Mouse (Mus musculus) ovary, postnatal 36 days (tissue): ENCODE data around the gene Pccb.

ENCODE experiments used
- DNase-seq: peaks from one replicate; pipeline ENCODE4 v3.0.0; 2022; ENCODE audit warnings: low spot score, mixed read lengths

The Pccb gene

DNA sequence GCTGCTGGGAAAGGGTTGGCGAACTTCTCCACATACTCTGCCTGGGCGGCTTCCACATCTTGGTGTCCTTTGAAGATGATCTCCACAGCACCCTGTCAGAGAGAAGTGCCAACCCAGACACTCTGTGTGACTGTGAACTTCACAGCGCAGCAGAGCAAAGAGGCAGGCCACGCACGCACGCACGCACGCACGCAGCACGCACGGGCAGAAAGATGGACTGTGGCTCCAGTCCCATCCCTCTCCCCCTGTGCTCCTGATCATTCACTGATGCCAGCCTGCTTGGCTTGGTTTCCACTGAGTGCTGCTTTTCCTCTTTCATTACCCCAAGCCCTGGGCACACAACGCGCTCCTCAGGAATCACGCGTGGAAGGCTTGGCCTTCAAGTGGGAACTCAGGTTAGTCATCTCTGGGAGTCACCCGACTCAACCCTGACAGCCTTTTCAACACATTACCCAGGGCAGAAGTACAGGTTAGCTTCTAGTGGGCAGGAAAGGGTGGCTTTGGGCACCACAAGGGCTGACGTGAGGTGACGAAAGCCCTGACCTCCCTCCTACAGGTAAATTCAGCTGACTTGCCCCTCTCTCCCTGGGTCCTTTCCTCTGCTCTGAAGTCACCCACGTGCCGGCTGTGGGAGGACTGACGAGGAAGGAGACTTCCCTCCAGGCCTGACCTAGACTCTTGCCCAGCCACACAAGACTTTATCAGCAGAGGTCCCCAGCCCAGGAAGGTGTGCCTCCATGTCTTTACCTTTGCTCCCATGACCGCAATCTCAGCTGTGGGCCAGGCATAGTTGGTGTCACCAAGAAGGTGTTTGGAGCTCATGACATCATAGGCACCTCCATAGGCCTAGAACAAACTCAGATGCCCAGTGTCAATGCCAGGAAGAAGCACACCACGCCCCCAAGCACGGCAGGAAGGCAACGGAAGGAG lies 50.1 kb downstream of the Pccb start:
- no peak for DNase-seq

DNA sequence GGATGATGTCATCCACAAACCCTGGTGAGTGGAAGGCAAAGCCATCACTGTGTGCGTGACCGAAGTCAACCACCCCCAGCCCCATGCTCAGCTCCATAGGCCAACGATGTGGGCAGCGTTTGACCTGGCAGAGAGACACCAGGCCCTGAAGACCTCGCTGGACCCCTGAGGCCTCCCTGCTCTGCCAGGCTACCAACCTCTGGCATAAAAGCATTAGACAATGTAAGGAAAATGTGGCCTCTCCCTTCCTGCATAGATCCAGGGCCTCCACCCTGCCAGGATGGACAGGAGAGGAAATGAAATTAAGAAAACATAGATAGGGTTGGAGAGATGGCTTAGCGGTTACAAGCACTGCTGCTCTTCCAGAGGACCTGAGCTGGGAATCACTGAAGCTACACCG lies 51.9 kb downstream of the Pccb start:
- DNase-seq = no peak

DNA sequence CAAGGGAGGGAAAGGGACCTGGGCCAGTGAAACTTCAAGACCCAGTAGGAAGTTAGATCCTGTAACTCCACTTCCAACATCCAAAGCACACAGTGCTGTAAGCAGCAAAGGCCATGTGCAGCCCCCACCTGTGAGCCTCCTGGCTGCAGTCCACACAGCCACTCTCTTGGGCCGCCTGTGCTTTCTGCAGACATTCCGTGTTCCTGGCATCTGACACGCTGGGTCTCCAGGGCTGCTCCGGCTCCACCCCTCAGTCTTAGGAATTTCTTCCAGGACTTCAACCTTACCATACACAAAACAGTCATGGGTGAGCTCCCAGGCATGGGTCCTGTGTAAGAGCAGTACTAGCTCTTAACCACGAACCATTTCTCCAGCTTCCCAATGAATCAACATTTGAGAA lies 55.4 kb downstream of the Pccb start:
- DNase-seq = no peak

DNA sequence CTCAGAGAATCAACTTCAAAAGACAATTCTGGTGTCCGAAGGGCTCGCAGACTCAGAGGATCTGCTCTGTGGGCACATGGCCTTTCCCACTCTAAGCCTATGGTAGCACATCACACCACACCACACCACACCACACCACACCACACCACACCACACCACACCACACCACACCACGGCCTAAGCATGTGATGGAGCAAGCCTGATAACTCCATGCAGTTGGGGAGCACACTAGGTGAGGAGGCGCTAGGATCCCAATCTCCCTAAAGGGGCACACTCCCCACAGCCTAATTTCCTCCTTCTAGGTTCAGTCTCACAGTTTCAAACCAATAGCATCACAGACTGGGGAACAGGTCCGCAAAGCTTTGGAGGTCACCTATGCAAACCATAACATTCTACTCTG lies 56.0 kb downstream of the Pccb start:
- no peak for DNase-seq

DNA sequence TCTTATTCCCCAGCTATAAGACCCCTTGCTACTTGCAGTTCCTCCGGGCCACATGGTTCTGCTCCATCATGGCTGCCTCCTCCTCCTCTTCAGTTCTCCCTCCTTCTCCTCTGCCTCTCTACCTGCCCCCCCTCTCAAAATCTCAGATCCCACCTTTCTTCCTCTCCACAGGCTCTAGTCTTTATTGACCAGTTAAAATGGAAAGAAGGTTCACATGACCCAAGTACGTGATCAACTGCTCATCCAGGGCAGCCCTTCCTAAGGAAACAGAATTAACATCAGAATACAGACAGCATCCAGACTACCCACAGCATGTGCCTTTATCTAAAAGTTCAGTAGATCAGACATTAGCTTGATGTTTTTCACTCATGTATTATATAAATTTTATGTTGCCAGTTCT lies 65.2 kb downstream of the Pccb start:
- DNase-seq = no peak

DNA sequence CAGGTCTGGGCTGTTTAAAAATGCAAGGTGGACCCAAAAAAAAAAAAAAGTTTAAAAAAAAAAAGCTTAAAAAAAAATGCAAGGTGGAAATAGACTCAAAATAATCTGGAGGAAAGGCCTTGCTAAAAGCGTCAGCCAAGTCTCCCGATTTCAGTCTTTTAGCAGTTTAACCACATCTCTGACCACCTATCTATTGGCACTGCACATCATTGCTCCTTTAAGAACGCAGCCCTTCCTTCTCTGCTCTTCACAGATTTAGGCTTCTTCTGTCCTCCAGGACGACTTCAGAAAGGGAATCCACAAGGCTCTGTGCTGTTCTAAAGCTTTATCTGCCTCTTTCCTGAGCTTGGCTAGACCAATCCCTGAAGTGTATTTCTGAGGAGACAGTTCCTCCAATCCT lies 70.6 kb downstream of the Pccb start:
- DNase-seq = no peak

DNA sequence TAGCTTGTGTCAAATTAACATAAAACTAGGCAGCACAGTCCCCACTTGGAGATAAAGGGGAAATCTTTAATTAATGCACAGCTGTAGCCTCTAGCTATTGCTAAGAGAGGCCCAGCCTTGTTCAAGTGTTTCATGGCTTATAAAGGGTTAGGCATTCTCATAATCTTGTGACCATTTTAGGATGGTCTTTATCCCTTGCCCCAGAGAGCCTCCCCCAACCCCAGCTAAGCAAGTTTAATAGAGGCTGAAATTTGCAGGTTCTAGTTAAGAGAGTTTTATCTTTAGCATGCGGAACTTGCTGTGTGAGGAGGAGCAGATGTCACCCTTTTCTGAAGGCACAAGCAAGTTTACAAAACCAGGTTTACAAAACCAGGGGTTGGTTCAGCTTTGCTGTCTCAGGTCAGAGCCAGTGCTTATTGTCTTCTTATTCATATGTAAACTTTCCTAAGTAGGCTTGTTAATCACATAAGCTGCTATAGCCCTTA lies 71.2 kb downstream of the Pccb start:
- no peak for DNase-seq

DNA sequence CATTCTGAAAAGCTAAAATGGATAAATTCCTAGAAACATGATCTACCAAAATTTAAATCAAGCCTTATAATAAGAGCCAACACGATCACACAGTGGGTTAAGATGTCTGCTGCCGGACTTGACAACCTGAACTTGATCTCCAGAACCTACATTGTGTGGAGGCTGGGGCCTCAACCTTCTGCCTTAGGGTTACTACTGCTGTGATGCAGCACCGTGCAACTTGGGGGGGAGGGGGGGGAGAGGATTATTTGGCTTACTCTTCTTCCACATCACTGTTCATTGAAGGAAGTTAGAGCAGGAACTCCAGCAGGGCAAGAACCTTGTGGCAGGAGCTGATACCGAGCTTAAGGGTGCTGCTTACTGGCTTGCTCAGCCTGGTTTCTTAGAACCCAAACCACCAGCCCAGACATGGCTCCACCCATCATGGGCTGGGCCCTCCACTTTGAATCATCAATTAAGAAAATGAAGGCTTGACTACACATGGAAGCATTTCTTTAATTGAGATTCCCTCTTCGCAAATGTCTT lies 71.7 kb downstream of the Pccb start:
- DNase-seq = no peak

DNA sequence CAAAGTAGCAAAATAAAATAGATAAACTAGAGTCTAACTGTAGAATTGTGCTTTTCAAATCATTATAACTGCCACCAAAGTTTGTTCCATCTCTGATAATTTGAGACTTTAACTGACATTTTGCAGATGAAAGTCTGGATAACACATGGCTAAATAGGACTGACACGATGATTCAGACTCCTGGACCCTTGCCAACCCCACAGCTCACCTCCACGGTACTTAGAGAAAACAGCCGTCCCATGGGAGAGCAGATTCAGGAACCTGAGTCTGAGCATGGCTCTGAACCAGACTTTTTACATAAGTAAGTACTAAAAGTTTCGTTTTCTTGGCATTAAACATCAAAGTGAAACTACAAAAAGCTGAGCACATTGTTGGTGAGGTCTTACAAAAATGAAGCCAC lies 83.2 kb downstream of the Pccb start:
- DNase-seq = no peak

DNA sequence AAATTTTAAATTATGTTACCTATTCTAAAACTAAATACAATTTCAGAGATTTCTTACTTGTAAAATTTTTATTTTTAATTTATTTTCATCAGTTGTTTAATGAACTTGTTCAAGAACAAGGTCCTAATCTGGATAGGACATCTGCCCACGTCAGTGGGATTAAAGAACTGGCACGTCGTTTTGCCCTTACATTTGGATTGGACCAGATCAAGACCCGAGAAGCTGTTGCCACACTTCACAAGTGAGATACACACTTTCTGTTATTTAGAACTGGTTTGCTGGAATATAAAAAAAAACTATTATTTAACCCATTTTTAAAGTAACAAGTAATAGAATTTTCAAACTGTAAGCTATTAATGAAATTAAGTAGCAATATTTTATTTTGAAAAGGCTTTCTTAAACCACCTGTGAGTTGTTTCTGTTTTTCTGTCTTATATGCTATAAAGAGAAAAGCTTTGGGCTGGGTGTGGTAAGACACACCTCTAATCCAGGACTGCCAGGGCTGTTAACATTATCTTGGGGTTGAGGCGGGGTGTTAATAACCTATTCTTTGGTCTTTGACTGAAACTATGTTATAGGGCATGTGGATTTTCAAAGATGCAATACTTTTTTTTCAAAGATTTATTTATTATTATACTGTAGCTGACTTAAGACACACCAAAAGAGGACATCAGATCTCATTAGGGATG lies 89.9 kb downstream of the Pccb start:
- no peak for DNase-seq

DNA sequence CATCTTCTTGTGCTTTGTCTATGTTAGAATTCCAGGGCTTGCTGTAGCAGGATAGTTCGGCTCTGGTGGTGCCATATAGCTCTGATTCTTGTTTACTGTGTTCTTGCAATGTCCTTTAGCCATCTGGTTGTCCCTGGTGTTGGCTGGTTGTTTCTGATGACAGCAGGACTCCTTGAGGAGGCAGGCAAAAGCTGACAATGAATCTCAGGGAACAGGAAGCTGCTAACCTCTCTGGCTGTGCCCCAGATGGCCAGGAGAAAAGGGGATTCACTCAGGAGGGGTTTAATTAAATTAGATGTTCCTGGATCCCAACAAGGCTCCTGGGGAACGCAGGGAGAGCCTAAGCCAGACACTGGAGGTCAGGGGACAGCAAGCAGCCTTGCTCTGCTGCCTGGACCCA lies 92.7 kb downstream of the Pccb start:
- no peak for DNase-seq
